Mouse (Mus musculus): ENCODE data around the gene Fam32a.

Gene Fam32a

GRCm38 (mm10) chr8:72240951-72241350 is 21.4 kb downstream of the Fam32a start:
- DNase-seq = peak; percentile 90

- peak; percentile 94 for DNase-seq
These were observed 22.7 kb downstream of the Fam32a start for GRCm38 (mm10) chr8:72242226-72242625.

- peak; percentile 95 for DNase-seq
These were observed 25.1 kb downstream of the Fam32a start for GRCm38 (mm10) chr8:72244610-72245009.

- DNase-seq = peak; percentile 90
These were observed 37.8 kb downstream of the Fam32a start for GRCm38 (mm10) chr8:72257171-72257901.

- DNase-seq = peak; percentile 91
These were observed 38.3 kb downstream of the Fam32a start for GRCm38 (mm10) chr8:72257902-72258238.

- no peak for DNase-seq
These were observed 40.3 kb downstream of the Fam32a start for GRCm38 (mm10) chr8:72259862-72260261.

GRCm38 (mm10) chr8:72260585-72260984 is 41.1 kb downstream of the Fam32a start:
- no peak for DNase-seq

- DNase-seq = peak; percentile 98
These were observed 41.5 kb downstream of the Fam32a start for GRCm38 (mm10) chr8:72261019-72261418.

GRCm38 (mm10) chr8:72261431-72261830 is 41.9 kb downstream of the Fam32a start:
- DNase-seq = peak; percentile 91

GRCm38 (mm10) chr8:72261872-72262271 is 42.3 kb downstream of the Fam32a start:
- DNase-seq = peak; percentile 96

GRCm38 (mm10) chr8:72262756-72263155 is 43.2 kb downstream of the Fam32a start:
- DNase-seq = peak; percentile 88

- peak; percentile 93 for DNase-seq
These were observed 43.9 kb downstream of the Fam32a start for GRCm38 (mm10) chr8:72263451-72263850.

- DNase-seq = peak; percentile 99
These were observed 45.8 kb downstream of the Fam32a start for GRCm38 (mm10) chr8:72265342-72265741.

- peak; percentile 87 for DNase-seq
These were observed 47.1 kb downstream of the Fam32a start for GRCm38 (mm10) chr8:72266671-72267070.

- no peak for DNase-seq
These were observed 47.6 kb downstream of the Fam32a start for GRCm38 (mm10) chr8:72267106-72267505.

GRCm38 (mm10) chr8:72268356-72268755 is 48.8 kb downstream of the Fam32a start:
- DNase-seq = peak; percentile 100

GRCm38 (mm10) chr8:72270606-72271005 is 51.1 kb downstream of the Fam32a start:
- DNase-seq = peak; percentile 95

- DNase-seq = peak; percentile 94
These were observed 51.6 kb downstream of the Fam32a start for GRCm38 (mm10) chr8:72271051-72271660.

- DNase-seq = peak; percentile 93
These were observed 52.2 kb downstream of the Fam32a start for GRCm38 (mm10) chr8:72271691-72272090.

- peak; percentile 98 for DNase-seq
These were observed 52.8 kb downstream of the Fam32a start for GRCm38 (mm10) chr8:72272361-72272760.

- peak; percentile 89 for DNase-seq
These were observed 53.7 kb downstream of the Fam32a start for GRCm38 (mm10) chr8:72273111-72273770.

- peak; percentile 92 for DNase-seq
These were observed 54.3 kb downstream of the Fam32a start for GRCm38 (mm10) chr8:72273807-72274206.

Measured in heart, adult 11 months (tissue).